Mouse (Mus musculus) CD4-positive, CD25-positive, alpha-beta regulatory T cell, adult 2 months (primary cell): ENCODE measurements around the gene Tbc1d30.
A peak's percentile ranks its signal among the peaks of the same experiment; 100 is the strongest.
"Not testable (repeated sequence)": the region's sequence is repeated elsewhere in the genome, so short reads cannot be mapped to it uniquely, and the experiment has no call there.

Source experiments
- DNase-seq: peaks from one replicate; pipeline ENCODE4 v3.0.0-alpha.2; 2012; ENCODE audit warnings: low read depth, low spot score

The Tbc1d30 gene

GRCm38 (mm10) chr10:121365781-121366272 lies 14.7 kb upstream of the Tbc1d30 start:
- no peak for DNase-seq

GRCm38 (mm10) chr10:121364801-121365564 lies 13.9 kb upstream of the Tbc1d30 start, which contains the start of gene Gns:
TSS of gene Gns (plus strand) at chr10:121365090.
- peak; percentile 90 for DNase-seq

- DNase-seq, result no peak
Measured at GRCm38 (mm10) chr10:121364306-121364705, 13.2 kb upstream of the Tbc1d30 start.

- DNase-seq, result no peak
Measured at GRCm38 (mm10) chr10:121363201-121363600, 12.1 kb upstream of the Tbc1d30 start.

GRCm38 (mm10) chr10:121360358-121360757 lies 9.3 kb upstream of the Tbc1d30 start:
- DNase-seq, result no peak

- no peak for DNase-seq
Measured at GRCm38 (mm10) chr10:121351692-121352290, 713 bp upstream of the Tbc1d30 start.

- no peak for DNase-seq
Measured at GRCm38 (mm10) chr10:121350357-121351065, 567 bp downstream of the Tbc1d30 start.

GRCm38 (mm10) chr10:121349244-121349643 lies 1.8 kb downstream of the Tbc1d30 start:
- no peak for DNase-seq

GRCm38 (mm10) chr10:121343867-121344266 lies 7.2 kb downstream of the Tbc1d30 start:
- DNase-seq, result no peak

- no peak for DNase-seq
Measured at GRCm38 (mm10) chr10:121342260-121342659, 8.8 kb downstream of the Tbc1d30 start.

GRCm38 (mm10) chr10:121340754-121341593 lies 10.1 kb downstream of the Tbc1d30 start:
- DNase-seq, result no peak

- DNase-seq, result not testable (repeated sequence)
Measured at GRCm38 (mm10) chr10:121336536-121336935, 14.5 kb downstream of the Tbc1d30 start.

- DNase-seq, result peak; percentile 88
Measured at GRCm38 (mm10) chr10:121334576-121334975, 16.5 kb downstream of the Tbc1d30 start.

GRCm38 (mm10) chr10:121330940-121331339 lies 20.1 kb downstream of the Tbc1d30 start:
- peak; percentile 87 for DNase-seq

- DNase-seq, result no peak
Measured at GRCm38 (mm10) chr10:121329586-121329985, 21.5 kb downstream of the Tbc1d30 start.

GRCm38 (mm10) chr10:121326167-121326566 lies 24.9 kb downstream of the Tbc1d30 start:
- peak; percentile 44 for DNase-seq

- no peak for DNase-seq
Measured at GRCm38 (mm10) chr10:121323493-121323892, 27.6 kb downstream of the Tbc1d30 start.

GRCm38 (mm10) chr10:121318397-121318950 lies 32.6 kb downstream of the Tbc1d30 start:
- no peak for DNase-seq

GRCm38 (mm10) chr10:121316361-121316760 lies 34.7 kb downstream of the Tbc1d30 start:
- peak; percentile 91 for DNase-seq

GRCm38 (mm10) chr10:121315321-121316283 lies 35.5 kb downstream of the Tbc1d30 start:
- peak; percentile 77 for DNase-seq
